Mouse (Mus musculus) midbrain, embryonic 16.5 days (tissue): Measurements from ENCODE around the gene Pspc1. TPM values are rescaled to one million over a fixed set of nuclear protein-coding genes. Genes with fewer than 3 reads are reported as not detected.
"Not testable (repeated sequence)": the region's sequence is repeated elsewhere in the genome, so short reads cannot be mapped to it uniquely, and the experiment has no call there.

Experiments used
- ATAC-seq: fragments of 200-750 bp; cut with Nextera tagmentation; 2 replicates; pipeline ENCODE4 v1.8.0; 2017; ENCODE audit warnings: moderate TSS enrichment
- H3K27ac ChIP-seq: fragments of 300-500 bp; sonication (generic); 2 replicates; pipeline ENCODE4 v1.5.1; 2014; ENCODE audit warnings: mild to moderate bottlenecking, low read length, mixed read lengths
- H3K27me3 ChIP-seq: fragments of 300-500 bp; sonication (generic); 2 replicates; pipeline ENCODE4 v1.6.1; 2014; ENCODE audit warnings: low read depth, low read length, mixed read lengths; ENCODE audit not compliant: control insufficient read depth, insufficient read depth
- H3K36me3 ChIP-seq: fragments of 300-500 bp; sonication (generic); 2 replicates; pipeline ENCODE4 v1.6.1; 2014; ENCODE audit warnings: mild to moderate bottlenecking, low read length, moderate library complexity, mixed read lengths; ENCODE audit not compliant: control insufficient read depth, insufficient read depth
- H3K4me1 ChIP-seq: fragments of 300-500 bp; sonication (generic); 2 replicates; pipeline ENCODE4 v1.6.1; 2014; ENCODE audit warnings: mild to moderate bottlenecking, low read length, mixed read lengths; ENCODE audit not compliant: control insufficient read depth, insufficient read depth
- H3K4me2 ChIP-seq: fragments of 300-500 bp; sonication (generic); 2 replicates; pipeline ENCODE4 v1.6.1; 2014; ENCODE audit warnings: mild to moderate bottlenecking, low read length, mixed read lengths
- H3K4me3 ChIP-seq: fragments of 300-500 bp; sonication (generic); 2 replicates; pipeline ENCODE4 v1.5.1; 2014; ENCODE audit warnings: low read depth, mild to moderate bottlenecking, low read length, moderate library complexity, mixed read lengths
- H3K9ac ChIP-seq: fragments of 300-500 bp; sonication (generic); 2 replicates; pipeline ENCODE4 v1.6.1; 2014; ENCODE audit warnings: low read depth, low read length, mixed read lengths
- H3K9me3 ChIP-seq: fragments of 300-500 bp; sonication (generic); replicated peaks from 2 replicates; pipeline ENCODE4 v1.6.1; 2014; ENCODE audit warnings: mild to moderate bottlenecking, low read length, mixed read lengths; ENCODE audit not compliant: control insufficient read depth, poor library complexity, severe bottlenecking
- WGBS: fragments of 180-500 bp; shearing (Covaris S2); extraction: QIAGEN DNeasy Blood & Tissue Kit; methylation state at CpG from one replicate; pipeline ENCODE4 v1.1.7; 2014; 5-methylcytosine and 5-hydroxymethylcytosine counted together
- polyA plus RNA-seq: library from polyadenylated mRNA; unstranded; fragments of >200 nt; fragmentation: Nextera tagmentation; extraction: Ambion mirVana; gene quantifications from 2 replicates; pipeline ENCODE4 v1.2.1, GENCODE M21; 2015

Pspc1 gene
- polyA plus RNA-seq, 1 experiment from 2014 or later = 38.8 TPM

DNA sequence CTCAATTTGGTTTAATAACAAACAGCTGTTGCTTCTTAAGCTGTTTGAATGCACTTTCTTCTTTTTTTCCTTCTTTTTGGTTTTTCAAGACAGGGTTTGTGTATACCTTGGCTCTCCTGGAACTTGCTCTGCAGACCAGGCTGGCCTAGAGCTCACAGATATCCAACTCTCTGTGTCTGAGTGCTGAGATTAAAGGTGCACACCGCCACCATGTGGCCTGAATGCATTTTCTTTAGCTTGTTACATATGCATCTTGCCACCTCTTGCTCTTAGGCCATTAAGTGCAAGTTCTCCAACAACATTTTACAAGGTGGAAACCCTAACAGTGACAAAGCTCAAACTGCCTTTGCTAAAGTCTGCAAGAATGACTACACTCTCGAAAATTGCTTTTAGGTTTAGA lies 15.1 kb upstream of the Pspc1 start:
- no peak overlapping the region for H3K27ac ChIP-seq
- no peaks in the 10 kb centered on the region for H3K9me3 ChIP-seq
- H3K4me1 ChIP-seq = no peaks in the 10 kb centered on the region
- WGBS = 36% methylated on average over 2 of the region's 2 CpGs
- peaks cover 18% of the 10 kb centered on the region for H3K36me3 ChIP-seq
- H3K9ac ChIP-seq = no peak overlapping the region
- H3K4me3 ChIP-seq = no peak overlapping the region
- H3K4me2 ChIP-seq = no peak overlapping the region
- ATAC-seq = no peak
- no peaks in the 10 kb centered on the region for H3K27me3 ChIP-seq

- 71% methylated on average over 1 of the region's 1 CpGs for WGBS
- Histone ChIP-seq H3K27me3 (no peaks in the 10 kb centered on the region), H3K36me3 (no peaks in the 10 kb centered on the region)
Observed at GRCm38 (mm10) chr14:56784575-56784974, 6.5 kb upstream of the Pspc1 start.

DNA sequence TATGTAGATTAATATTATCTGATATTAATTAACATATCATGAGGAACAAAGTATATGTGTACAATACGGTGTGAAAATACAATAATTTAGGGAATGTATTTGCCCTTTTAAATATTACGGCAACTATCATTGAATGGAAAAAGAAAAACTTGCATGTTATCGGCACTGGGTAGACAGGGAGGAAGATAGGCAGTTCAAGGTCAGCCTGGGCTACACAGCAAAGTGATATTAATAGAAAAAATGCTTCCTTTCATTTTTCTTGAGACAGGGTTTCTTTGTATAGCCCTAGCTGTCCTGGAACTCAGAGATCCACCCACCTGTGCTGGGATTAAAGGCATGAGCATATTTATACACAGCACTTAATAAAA lies 801 bp upstream of the Pspc1 start:
- WGBS = 42% methylated on average over 3 of the region's 3 CpGs
- Histone ChIP-seq H3K27ac (peak overlapping the region; percentile 96), H3K9ac (peak overlapping the region; percentile 61), H3K9me3 (no peaks in the 10 kb centered on the region), H3K36me3 (no peaks in the 10 kb centered on the region), H3K4me3 (peak overlapping the region; percentile 94), H3K4me1 (peaks cover 24% of the 10 kb centered on the region), H3K4me2 (peak overlapping the region; percentile 52), H3K27me3 (no peaks in the 10 kb centered on the region)
- peak; percentile 21 for ATAC-seq

More at GRCm38 (mm10) chr14:56784575-56784974, 6.5 kb upstream of the Pspc1 start:
- no peak overlapping the region for H3K4me2 ChIP-seq
- H3K4me1 ChIP-seq = no peaks in the 10 kb centered on the region
- H3K4me3 ChIP-seq = no peak overlapping the region
- no peak overlapping the region for H3K27ac ChIP-seq
- ATAC-seq = no peak
- no peaks in the 10 kb centered on the region for H3K9me3 ChIP-seq
- H3K9ac ChIP-seq = no peak overlapping the region

- H3K9me3 ChIP-seq = no peaks in the 10 kb centered on the region
- ATAC-seq = peak; percentile 43
- under 1% methylated on average over 71 of the region's 71 CpGs for WGBS
Observed at GRCm38 (mm10) chr14:56777360-56778136, 568 bp downstream of the Pspc1 start.

DNA sequence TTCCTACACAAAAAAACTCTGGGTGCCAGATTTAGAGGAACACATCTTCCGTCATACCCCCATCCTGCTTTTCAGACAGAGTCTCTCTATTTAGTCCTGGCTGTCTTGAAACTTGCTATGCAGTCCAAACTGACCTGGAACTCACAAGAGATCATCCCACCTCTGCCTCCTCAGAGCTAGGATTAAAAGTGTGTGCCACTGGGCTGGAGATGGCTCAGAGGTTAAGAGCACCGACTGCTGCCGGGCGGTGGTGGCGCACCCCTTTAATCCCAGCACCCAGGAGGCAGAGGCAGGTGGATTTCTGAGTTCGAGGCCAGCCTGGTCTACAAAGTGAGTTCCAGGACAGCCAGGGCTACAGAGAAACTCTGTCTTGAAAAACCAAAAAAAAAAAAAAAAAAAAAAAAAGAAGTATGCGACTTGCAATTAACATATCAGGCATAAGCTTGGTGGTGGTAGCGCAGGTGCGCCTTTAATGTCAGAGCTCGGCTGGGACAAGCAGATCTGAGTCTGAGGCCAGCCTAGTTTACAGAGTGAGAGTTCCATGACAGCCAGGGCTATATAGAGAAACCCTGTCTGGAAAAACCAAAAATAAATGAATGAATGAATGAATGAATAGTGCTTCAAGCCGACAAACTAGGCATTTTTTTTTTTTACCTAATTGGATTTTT lies 1.4 kb downstream of the Pspc1 start:
- 27% methylated on average over 11 of the region's 11 CpGs for WGBS
- H3K27ac ChIP-seq = peak overlapping the region; percentile 96

More at GRCm38 (mm10) chr14:56777360-56778136, 568 bp downstream of the Pspc1 start:
- Histone ChIP-seq H3K4me2 (peak overlapping the region; percentile 69), H3K27me3 (no peaks in the 10 kb centered on the region), H3K4me1 (peaks cover 33% of the 10 kb centered on the region), H3K27ac (peak overlapping the region; percentile 96), H3K36me3 (no peaks in the 10 kb centered on the region), H3K9ac (peak overlapping the region; percentile 90), H3K4me3 (peak overlapping the region; percentile 94)

GRCm38 (mm10) chr14:56775416-56775815 lies 2.7 kb downstream of the Pspc1 start:
- H3K9ac ChIP-seq = no peak overlapping the region
- peaks cover 5% of the 10 kb centered on the region; the same call in 1 of the 2 replicates for H3K36me3 ChIP-seq
- no peak for ATAC-seq
- no peaks in the 10 kb centered on the region for H3K9me3 ChIP-seq
- peak overlapping the region; percentile 25; the same call in 1 of the 2 replicates for H3K4me3 ChIP-seq
- H3K27ac ChIP-seq = no peak overlapping the region
- H3K4me1 ChIP-seq = peaks cover 35% of the 10 kb centered on the region
- no peaks in the 10 kb centered on the region for H3K27me3 ChIP-seq
- 82% methylated on average over 4 of the region's 4 CpGs for whole genome bisulfite sequencing
- peak overlapping the region; percentile 48 for H3K4me2 ChIP-seq

More for the DNA sequence above, 1.4 kb downstream of the Pspc1 start:
- Histone ChIP-seq H3K4me1 (peaks cover 33% of the 10 kb centered on the region), H3K9me3 (no peaks in the 10 kb centered on the region), H3K9ac (peak overlapping the region; percentile 90), H3K4me2 (peak overlapping the region; percentile 69), H3K4me3 (peak overlapping the region; percentile 94), H3K27me3 (no peaks in the 10 kb centered on the region), H3K36me3 (peaks cover 4% of the 10 kb centered on the region; the same call in 1 of the 2 replicates)
- no peak for ATAC-seq

DNA sequence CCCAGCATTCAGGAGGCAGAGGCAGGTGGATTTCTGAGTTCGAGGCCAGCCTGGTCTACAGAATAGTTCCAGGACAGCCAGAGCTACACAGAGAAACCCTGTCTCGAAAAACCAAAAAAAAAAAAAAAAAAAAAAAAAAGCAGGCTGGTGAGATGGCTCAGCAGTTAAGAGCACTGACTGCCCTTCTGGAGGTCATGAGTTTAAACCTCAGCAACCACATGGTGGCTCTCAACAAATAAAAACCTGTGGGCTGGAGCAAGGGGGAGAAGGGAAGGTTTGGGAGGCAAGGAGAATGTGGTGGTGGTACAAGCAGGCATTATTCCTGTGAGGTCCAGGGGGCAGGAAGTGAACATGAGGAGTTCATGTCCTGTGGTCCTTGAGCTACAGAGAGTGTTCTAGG lies 11.7 kb downstream of the Pspc1 start:
- not testable (repeated sequence) for H3K9ac ChIP-seq, H3K27ac ChIP-seq, H3K9me3 ChIP-seq, H3K4me2 ChIP-seq, H3K27me3 ChIP-seq, ATAC-seq, H3K4me3 ChIP-seq, H3K4me1 ChIP-seq
- H3K36me3 ChIP-seq = peaks cover 13% of the 10 kb centered on the region
- 100% methylated on average over 2 of the region's 2 CpGs for WGBS

- H3K27ac ChIP-seq, H3K4me3 ChIP-seq, ATAC-seq, H3K9ac ChIP-seq, H3K4me1 ChIP-seq, H3K4me2 ChIP-seq, H3K9me3 ChIP-seq, H3K27me3 ChIP-seq: not testable (repeated sequence)
- H3K36me3 ChIP-seq = peaks cover 26% of the 10 kb centered on the region
- WGBS = 82% methylated on average over 2 of the region's 3 CpGs
Observed at GRCm38 (mm10) chr14:56765117-56765516, 13.0 kb downstream of the Pspc1 start.

DNA sequence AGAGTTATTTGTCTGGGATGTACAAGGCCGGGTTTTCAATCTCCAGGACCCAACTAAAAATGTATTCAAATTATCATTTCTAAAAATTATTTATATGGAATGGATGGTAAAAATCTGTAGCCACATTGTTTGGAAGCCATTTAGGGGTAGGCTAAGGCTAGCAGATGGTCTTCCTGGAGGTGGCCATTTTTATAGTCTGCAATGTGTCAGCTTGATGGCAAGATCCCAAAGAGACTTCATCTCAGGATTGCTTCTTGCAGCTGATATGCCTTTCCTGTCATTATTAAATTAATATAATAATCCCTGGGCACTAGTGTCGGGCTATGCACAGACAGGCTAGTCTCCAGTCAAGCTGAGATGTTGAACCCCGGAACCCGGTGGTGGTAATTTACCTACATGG lies 26.8 kb downstream of the Pspc1 start:
- Histone ChIP-seq H3K4me2 (no peak overlapping the region), H3K27ac (no peak overlapping the region), H3K4me3 (no peak overlapping the region), H3K9me3 (no peaks in the 10 kb centered on the region), H3K27me3 (no peaks in the 10 kb centered on the region), H3K4me1 (no peaks in the 10 kb centered on the region), H3K9ac (no peak overlapping the region), H3K36me3 (peaks cover 19% of the 10 kb centered on the region)
- ATAC-seq = no peak
- 85% methylated on average over 4 of the region's 4 CpGs for WGBS
